Mouse (Mus musculus): ENCODE data around the gene Gm13279. TPM values are rescaled to one million over a fixed set of nuclear protein-coding genes. Genes with fewer than 3 reads are reported as not detected.

Gene Gm13279
- total RNA-seq (2023), result not detected

DNA sequence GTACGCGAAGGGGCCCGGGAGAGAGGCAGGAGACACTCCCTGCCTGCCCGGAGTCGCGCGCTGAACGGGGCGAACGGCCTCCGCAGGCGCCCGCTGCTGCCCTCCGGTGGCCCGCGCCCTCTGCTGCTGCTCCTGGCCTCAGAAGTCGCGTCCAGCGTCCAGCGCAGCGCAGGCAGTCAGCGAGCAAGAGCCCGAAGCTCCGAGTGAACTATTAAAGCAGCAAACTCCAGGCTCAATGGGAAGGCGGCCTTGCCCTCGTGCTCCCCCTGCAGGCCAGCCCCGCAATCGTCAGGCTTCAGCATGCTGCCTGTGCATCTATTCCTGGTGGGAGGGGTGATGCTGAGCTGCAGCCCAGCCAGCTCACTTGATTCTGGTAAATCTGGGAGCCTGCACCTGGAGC lies at the start of gene Gm13279:
Gene Gm13279 (plus strand): TSS at position 301 of the 400 bp plus-strand sequence.

DNA sequence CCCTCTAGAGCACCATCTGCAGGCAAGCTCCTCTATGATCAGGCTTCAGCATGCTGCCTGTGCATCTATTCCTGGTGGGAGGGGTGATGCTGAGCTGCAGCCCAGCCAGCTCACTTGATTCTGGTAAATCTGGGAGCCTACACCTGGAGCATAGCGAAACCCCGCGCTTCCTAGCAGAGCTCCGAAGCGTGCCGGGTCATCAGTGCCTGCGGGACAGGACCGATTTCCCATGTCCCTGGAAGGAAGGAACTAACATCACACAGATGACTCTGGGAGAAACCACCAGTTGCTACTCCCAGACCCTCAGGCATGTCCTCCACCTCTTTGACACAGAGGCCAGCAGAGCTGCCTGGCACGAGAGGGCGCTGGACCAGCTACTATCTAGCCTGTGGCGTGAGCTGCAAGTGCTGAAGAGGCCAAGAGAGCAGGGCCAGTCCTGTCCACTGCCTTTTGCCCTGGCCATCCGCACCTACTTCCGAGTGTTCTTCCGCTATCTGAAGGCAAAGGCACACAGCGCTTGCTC lies 42.3 kb upstream of the Gm13279 start, which contains the start of gene Gm13271:
Gene Gm13271 (plus strand): TSS at position 51 of the 523 bp plus-strand sequence.

DNA sequence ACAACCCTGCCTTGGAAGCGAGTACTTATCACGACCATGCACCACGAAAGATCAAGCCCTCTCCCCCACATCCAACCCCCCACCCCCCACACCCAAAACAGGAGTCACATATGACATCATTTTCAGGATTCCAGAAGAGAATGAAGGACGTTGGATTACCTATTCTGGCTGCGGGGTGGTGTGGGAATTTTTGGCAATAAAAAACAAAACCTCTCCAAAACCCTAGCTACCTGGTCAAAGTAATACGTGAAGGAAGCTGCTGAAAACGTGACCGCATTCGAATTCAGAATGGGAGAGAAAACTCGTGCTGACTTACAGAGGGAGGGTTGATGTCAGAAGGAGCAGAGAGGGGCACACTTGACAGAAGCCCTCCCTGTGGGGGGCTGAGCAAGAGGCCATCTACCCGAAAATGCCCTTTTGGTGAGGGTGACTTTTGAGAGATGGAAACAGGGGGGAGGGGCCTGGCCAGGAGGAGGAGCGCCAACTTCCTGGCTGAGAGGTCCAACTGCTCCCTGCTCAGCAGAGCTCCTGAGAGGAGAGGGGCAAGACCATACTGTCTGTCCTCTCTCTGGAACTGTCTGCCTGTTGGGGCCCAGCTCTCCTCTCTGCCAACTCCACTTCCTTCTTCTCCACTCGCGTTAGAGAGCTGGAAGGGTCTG lies 37.5 kb upstream of the Gm13279 start, which contains the start of gene Gm13283:
Gene Gm13283 (plus strand): TSS at position 510 of the 659 bp plus-strand sequence.

DNA sequence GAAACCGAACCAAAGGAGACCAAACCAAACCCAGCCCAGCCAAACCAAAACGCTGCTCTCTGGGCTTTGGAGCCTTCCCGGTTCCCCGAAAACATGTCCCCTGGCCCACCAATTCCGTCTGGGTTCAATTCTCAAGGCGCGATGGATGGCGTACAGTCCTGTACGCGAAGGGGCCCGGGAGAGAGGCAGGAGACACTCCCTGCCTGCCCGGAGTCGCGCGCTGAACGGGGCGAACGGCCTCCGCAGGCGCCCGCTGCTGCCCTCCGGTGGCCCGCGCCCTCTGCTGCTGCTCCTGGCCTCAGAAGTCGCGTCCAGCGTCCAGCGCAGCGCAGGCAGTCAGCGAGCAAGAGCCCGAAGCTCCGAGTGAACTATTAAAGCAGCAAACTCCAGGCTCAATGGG lies 23.7 kb upstream of the Gm13279 start, which contains the start of gene Gm13290:
Gene Gm13290 (plus strand): TSS at position 301 of the 400 bp plus-strand sequence.

DNA sequence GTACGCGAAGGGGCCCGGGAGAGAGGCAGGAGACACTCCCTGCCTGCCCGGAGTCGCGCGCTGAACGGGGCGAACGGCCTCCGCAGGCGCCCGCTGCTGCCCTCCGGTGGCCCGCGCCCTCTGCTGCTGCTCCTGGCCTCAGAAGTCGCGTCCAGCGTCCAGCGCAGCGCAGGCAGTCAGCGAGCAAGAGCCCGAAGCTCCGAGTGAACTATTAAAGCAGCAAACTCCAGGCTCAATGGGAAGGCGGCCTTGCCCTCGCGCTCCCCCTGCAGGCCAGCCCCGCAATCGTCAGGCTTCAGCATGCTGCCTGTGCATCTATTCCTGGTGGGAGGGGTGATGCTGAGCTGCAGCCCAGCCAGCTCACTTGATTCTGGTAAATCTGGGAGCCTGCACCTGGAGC lies 20.6 kb upstream of the Gm13279 start, which contains the start of gene Gm13289:
Gene Gm13289 (plus strand): TSS at position 301 of the 400 bp plus-strand sequence.

DNA sequence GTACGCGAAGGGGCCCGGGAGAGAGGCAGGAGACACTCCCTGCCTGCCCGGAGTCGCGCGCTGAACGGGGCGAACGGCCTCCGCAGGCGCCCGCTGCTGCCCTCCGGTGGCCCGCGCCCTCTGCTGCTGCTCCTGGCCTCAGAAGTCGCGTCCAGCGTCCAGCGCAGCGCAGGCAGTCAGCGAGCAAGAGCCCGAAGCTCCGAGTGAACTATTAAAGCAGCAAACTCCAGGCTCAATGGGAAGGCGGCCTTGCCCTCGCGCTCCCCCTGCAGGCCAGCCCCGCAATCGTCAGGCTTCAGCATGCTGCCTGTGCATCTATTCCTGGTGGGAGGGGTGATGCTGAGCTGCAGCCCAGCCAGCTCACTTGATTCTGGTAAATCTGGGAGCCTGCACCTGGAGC lies 17.6 kb upstream of the Gm13279 start, which contains the start of gene Gm13272:
Gene Gm13272 (plus strand): TSS at position 301 of the 400 bp plus-strand sequence.

DNA sequence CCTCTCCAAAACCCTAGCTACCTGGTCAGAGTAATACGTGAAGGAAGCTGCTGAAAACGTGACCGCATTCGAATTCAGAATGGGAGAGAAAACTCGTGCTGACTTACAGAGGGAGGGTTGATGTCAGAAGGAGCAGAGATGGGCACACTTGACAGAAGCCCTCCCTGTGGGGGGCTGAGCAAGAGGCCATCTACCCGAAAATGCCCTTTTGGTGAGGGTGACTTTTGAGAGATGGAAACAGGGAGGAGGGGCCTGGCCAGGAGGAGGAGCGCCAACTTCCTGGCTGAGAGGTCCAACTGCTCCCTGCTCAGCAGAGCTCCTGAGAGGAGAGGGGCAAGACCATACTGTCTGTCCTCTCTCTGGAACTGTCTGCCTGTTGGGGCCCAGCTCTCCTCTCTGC lies 15.4 kb upstream of the Gm13279 start, which contains the start of gene Ifnz:
Gene Ifnz (plus strand): TSS at position 301 of the 400 bp plus-strand sequence.

DNA sequence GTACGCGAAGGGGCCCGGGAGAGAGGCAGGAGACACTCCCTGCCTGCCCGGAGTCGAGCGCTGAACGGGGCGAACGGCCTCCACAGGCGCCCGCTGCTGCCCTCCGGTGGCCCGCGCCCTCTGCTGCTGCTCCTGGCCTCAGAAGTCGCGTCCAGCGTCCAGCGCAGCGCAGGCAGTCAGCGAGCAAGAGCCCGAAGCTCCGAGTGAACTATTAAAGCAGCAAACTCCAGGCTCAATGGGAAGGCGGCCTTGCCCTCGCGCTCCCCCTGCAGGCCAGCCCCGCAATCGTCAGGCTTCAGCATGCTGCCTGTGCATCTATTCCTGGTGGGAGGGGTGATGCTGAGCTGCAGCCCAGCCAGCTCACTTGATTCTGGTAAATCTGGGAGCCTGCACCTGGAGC lies 11.8 kb upstream of the Gm13279 start, which contains the start of gene Gm13276:
Gene Gm13276 (plus strand): TSS at position 301 of the 400 bp plus-strand sequence.

DNA sequence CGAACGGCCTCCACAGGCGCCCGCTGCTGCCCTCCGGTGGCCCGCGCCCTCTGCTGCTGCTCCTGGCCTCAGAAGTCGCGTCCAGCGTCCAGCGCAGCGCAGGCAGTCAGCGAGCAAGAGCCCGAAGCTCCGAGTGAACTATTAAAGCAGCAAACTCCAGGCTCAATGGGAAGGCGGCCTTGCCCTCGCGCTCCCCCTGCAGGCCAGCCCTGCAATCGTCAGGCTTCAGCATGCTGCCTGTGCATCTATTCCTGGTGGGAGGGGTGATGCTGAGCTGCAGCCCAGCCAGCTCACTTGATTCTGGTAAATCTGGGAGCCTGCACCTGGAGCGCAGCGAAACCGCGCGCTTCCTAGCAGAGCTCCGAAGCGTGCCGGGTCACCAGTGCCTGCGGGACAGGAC lies 8.8 kb upstream of the Gm13279 start, which contains the start of gene Gm13277:
Gene Gm13277 (plus strand): TSS at position 231 of the 400 bp plus-strand sequence.

DNA sequence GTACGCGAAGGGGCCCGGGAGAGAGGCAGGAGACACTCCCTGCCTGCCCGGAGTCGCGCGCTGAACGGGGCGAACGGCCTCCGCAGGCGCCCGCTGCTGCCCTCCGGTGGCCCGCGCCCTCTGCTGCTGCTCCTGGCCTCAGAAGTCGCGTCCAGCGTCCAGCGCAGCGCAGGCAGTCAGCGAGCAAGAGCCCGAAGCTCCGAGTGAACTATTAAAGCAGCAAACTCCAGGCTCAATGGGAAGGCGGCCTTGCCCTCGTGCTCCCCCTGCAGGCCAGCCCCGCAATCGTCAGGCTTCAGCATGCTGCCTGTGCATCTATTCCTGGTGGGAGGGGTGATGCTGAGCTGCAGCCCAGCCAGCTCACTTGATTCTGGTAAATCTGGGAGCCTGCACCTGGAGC lies 5.9 kb upstream of the Gm13279 start, which contains the start of gene Gm13278:
Gene Gm13278 (plus strand): TSS at position 301 of the 400 bp plus-strand sequence.

DNA sequence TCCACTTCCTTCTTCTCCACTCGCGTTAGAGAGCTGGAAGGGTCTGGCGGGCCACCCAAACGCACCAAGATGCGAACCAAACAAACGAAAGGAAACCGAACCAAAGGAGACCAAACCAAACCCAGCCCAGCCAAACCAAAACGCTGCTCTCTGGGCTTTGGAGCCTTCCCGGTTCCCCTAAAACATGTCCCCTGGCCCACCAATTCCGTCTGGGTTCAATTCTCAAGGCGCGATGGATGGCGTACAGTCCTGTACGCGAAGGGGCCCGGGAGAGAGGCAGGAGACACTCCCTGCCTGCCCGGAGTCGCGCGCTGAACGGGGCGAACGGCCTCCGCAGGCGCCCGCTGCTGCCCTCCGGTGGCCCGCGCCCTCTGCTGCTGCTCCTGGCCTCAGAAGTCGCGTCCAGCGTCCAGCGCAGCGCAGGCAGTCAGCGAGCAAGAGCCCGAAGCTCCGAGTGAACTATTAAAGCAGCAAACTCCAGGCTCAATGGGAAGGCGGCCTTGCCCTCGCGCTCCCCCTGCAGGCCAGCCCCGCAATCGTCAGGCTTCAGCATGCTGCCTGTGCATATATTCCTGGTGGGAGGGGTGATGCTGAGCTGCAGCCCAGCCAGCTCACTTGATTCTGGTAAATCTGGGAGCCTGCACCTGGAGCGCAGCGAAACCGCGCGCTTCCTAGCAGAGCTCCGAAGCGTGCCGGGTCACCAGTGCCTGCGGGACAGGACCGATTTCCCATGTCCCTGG lies 3.1 kb upstream of the Gm13279 start, which contains the start of gene Gm13275:
Gene Gm13275 (plus strand): TSS at position 552 of the 740 bp plus-strand sequence.

DNA sequence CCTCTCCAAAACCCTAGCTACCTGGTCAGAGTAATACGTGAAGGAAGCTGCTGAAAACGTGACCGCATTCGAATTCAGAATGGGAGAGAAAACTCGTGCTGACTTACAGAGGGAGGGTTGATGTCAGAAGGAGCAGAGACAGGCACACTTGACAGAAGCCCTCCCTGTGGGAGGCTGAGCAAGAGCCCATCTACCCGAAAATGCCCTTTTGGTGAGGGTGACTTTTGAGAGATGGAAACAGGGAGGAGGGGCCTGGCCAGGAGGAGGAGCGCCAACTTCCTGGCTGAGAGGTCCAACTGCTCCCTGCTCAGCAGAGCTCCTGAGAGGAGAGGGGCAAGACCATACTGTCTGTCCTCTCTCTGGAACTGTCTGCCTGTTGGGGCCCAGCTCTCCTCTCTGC lies 2.2 kb downstream of the Gm13279 start, which contains the start of gene Gm13285:
Gene Gm13285 (plus strand): TSS at position 301 of the 400 bp plus-strand sequence.

DNA sequence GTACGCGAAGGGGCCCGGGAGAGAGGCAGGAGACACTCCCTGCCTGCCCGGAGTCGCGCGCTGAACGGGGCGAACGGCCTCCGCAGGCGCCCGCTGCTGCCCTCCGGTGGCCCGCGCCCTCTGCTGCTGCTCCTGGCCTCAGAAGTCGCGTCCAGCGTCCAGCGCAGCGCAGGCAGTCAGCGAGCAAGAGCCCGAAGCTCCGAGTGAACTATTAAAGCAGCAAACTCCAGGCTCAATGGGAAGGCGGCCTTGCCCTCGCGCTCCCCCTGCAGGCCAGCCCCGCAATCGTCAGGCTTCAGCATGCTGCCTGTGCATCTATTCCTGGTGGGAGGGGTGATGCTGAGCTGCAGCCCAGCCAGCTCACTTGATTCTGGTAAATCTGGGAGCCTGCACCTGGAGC lies 5.8 kb downstream of the Gm13279 start, which contains the start of gene Gm13287:
Gene Gm13287 (plus strand): TSS at position 301 of the 400 bp plus-strand sequence.

DNA sequence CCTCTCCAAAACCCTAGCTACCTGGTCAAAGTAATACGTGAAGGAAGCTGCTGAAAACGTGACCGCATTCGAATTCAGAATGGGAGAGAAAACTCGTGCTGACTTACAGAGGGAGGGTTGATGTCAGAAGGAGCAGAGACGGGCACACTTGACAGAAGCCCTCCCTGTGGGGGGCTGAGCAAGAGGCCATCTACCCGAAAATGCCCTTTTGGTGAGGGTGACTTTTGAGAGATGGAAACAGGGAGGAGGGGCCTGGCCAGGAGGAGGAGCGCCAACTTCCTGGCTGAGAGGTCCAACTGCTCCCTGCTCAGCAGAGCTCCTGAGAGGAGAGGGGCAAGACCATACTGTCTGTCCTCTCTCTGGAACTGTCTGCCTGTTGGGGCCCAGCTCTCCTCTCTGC lies 8.0 kb downstream of the Gm13279 start, which contains the start of gene Gm13288:
Gene Gm13288 (plus strand): TSS at position 301 of the 400 bp plus-strand sequence.

DNA sequence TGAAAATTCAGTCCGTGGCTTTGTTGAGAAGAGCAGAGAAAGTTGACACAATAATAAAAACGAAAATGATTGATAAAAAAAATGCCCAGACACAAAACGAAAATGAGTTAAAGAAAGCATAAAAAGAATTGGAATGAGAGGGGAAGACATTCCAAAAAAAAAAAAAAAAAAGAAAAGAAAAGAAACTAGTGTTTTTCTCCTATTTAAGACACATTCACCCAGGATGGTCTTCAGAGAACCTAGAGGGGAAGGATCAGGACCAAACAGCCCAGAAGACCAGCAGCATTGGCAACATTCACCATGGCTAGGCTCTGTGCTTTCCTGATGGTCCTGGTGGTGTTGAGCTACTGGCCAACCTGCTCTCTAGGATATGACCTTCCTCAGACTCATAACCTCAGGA lies 18.7 kb downstream of the Gm13279 start, which contains the start of gene Ifna7:
Gene Ifna7 (plus strand): TSS at position 301 of the 400 bp plus-strand sequence.

DNA sequence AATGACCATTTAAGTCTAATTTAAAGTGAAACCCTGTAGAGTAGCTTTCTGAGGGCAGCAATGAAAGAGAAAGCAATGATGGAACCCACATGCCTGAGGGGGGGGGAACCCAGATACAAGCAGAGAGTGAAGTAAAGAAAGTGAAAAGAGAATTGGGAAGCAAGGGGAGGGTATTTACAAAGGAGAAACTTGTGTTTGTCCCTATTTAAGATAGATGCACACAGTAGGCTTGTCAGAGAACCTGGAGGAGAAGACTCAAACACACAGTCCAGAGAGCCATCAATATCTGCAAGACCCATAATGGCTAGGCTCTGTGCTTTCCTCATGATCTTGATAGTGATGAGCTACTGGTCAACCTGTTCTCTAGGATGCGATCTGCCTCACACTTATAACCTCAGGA lies 22.5 kb downstream of the Gm13279 start, which contains the start of gene Ifna11:
Gene Ifna11 (plus strand): TSS at position 301 of the 400 bp plus-strand sequence.

DNA sequence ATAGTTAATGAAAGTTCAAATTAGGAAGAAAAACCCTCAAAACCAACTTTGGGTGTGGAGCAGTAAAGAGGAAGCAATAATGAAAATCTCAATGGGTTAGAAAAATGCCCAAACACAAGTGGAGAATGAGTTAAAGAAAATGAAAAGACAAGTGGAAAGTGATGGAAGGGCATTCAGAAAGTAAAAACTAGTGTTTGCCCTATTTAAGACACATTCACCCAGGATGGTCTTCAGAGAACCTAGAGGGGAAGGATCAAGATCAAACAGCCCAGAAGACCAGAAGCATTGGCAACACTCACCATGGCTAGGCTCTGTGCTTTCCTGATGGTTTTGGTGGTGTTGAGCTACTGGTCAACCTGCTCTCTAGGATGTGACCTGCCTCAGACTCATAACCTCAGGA lies 29.9 kb downstream of the Gm13279 start, which contains the start of gene Ifna6:
Gene Ifna6 (plus strand): TSS at position 301 of the 400 bp plus-strand sequence.

DNA sequence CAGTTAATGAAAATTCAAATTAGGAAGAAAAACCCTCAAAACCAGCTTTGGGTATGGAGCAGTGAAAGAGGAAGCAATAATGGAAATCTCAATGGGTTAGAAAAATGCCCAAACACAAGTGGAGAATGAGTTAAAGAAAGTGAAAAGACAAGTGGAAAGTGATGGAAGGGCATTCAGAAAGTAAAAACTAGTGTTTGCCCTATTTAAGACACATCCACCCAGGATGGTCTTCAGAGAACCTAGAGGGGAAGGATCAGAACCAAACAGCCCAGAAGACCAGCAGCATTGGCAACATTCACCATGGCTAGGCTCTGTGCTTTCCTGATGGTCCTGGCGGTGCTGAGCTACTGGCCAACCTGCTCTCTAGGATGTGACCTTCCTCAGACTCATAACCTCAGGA lies 38.0 kb downstream of the Gm13279 start, which contains the start of gene Ifna5:
Gene Ifna5 (plus strand): TSS at position 301 of the 400 bp plus-strand sequence.

DNA sequence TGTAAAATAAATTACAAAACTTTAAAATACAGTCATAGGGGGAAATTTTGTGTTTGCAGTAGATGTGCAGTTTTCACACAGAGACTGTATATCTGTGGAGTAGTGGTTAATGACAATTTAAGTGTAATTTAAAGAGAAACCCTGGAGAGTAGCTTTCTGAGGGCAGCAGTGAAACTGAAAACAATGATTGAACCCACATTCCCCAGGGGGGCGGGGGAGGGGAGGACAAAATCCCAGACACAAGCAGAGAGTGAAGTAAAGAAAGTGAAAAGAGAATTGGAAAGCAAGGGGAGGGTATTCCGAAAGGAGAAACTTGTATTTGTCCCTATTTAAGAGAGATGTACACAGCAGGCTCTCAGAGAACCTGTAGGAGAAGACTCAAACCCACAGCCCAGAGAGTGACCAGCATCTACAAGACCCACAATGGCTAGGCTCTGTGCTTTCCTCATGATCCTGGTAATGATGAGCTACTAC lies 44.3 kb downstream of the Gm13279 start, which contains the start of gene Ifna4:
Gene Ifna4 (plus strand): TSS at position 424 of the 474 bp plus-strand sequence.

